Mouse (Mus musculus) heart, adult 2 months (tissue): Measurements from ENCODE around the gene F2r. TPM values are rescaled to one million over a fixed set of nuclear protein-coding genes. Genes with fewer than 3 reads are reported as not detected.

Experiments
- DNase-seq, 2 experiments: peaks; one replicate each; pipeline ENCODE4 v3.0.0; 2021
- H3K27ac ChIP-seq: fragments of 200-600 bp; 2 replicates; pipeline ENCODE4 v1.8.1; 2022
- H3K27me3 ChIP-seq: fragments of 200-500 bp; 2 replicates; pipeline ENCODE4 v1.6.1; 2012; ENCODE audit warnings: mild to moderate bottlenecking, low read length, inconsistent platforms, mixed read lengths; ENCODE audit not compliant: control insufficient read depth, insufficient read depth
- H3K36me3 ChIP-seq: fragments of 200-500 bp; 2 replicates; pipeline ENCODE4 v1.6.1; 2012; ENCODE audit warnings: low read length, inconsistent platforms; ENCODE audit not compliant: control insufficient read depth, insufficient read depth
- H3K4me1 ChIP-seq: fragments of 200-500 bp; 2 replicates; pipeline ENCODE4 v1.6.1; 2011; ENCODE audit warnings: low read length; ENCODE audit not compliant: control insufficient read depth, insufficient read depth
- H3K4me3 ChIP-seq: fragments of 200-600 bp; 2 replicates; pipeline ENCODE4 v1.8.1; 2022
- H3K79me2 ChIP-seq: fragments of 200-500 bp; replicated peaks from 2 replicates; pipeline ENCODE4 v1.6.1; 2012; ENCODE audit warnings: mild to moderate bottlenecking, inconsistent platforms, low read length, moderate library complexity, mixed read lengths; ENCODE audit not compliant: control insufficient read depth, insufficient read depth
- H3K9ac ChIP-seq: fragments of 200-500 bp; 2 replicates; pipeline ENCODE4 v1.6.1; 2012; ENCODE audit warnings: low read depth, mild to moderate bottlenecking, control low read depth, inconsistent platforms, low read length, mixed read lengths
- CTCF ChIP-seq: fragments of 200-600 bp; IDR thresholded peaks from 2 replicates; pipeline ENCODE4 v1.8.1; 2022; ENCODE audit warnings: antibody characterized with exemption, mild to moderate bottlenecking, moderate library complexity
- EP300 ChIP-seq: fragments of 200-500 bp; IDR thresholded peaks from 2 replicates; pipeline ENCODE4 v1.6.1; 2011; ENCODE audit warnings: low read depth, low read length, control low read depth; ENCODE audit not compliant: insufficient read depth
- POLR2A ChIP-seq: fragments of 200-500 bp; IDR thresholded peaks from 2 replicates; pipeline ENCODE4 v1.6.1; 2011; ENCODE audit warnings: mild to moderate bottlenecking, low read depth, low read length, control low read depth; ENCODE audit not compliant: insufficient read depth
- WGBS: fragments of 180-500 bp; shearing (Covaris S2); methylation state at CpG from one replicate; pipeline ENCODE4 v1.1.7; 2018; 5-methylcytosine and 5-hydroxymethylcytosine counted together
- intact Hi-C: fragments of 180-260 bp; cut with DNase I; formaldehyde crosslinking; loops from one replicate; pipeline ENCODE4 v1.15.1; 2025
- polyA plus RNA-seq: library from polyadenylated mRNA; depleted of rRNA; stranded (reverse); fragments of >200 nt; gene quantifications from 2 replicates; pipeline ENCODE4 v1.2.3, GENCODE M21; 2012
- total RNA-seq, 2 experiments: library from RNA; stranded (reverse); gene quantifications; 2 replicates each; pipeline ENCODE4 v1.2.3; 2021

Gene F2r
- total and polyA plus RNA-seq, 3 experiments, result 19.3 to 23.8 (median 23.6) TPM

GRCm38 (mm10) chr13:95655284-95655683 lies 37.0 kb upstream of the F2r start:
- WGBS, result 44% methylated on average over 9 of the region's 9 CpGs
- no peaks in the 10 kb centered on the region for H3K27me3 ChIP-seq
- H3K79me2 ChIP-seq, result no peaks in the 10 kb centered on the region
- no peaks in the 10 kb centered on the region for H3K36me3 ChIP-seq
- TF ChIP-seq EP300 (no peak), POLR2A (peak; percentile 20; the same call in 1 of the 2 replicates), CTCF (no peak)
- no peak for DNase-seq
- H3K4me3 ChIP-seq, result no peak overlapping the region
- peaks cover 6% of the 10 kb centered on the region for H3K4me1 ChIP-seq
- no peak overlapping the region for H3K9ac ChIP-seq
- H3K27ac ChIP-seq, result no peak overlapping the region
- intact Hi-C loops, result no loop called here

- intact Hi-C loops, result no loop called here
- TF ChIP-seq POLR2A (no peak), CTCF (no peak), EP300 (no peak)
- WGBS, result 78% methylated on average over 4 of the region's 4 CpGs
- DNase-seq, result no peak
- Histone ChIP-seq H3K27me3 (no peaks in the 10 kb centered on the region), H3K27ac (no peak overlapping the region), H3K36me3 (no peaks in the 10 kb centered on the region), H3K79me2 (no peaks in the 10 kb centered on the region), H3K9ac (no peak overlapping the region), H3K4me1 (peaks cover 1% of the 10 kb centered on the region; the same call in 1 of the 2 replicates), H3K4me3 (no peak overlapping the region)
Observed at GRCm38 (mm10) chr13:95653696-95654095, 35.4 kb upstream of the F2r start.

GRCm38 (mm10) chr13:95651870-95652668 lies 33.8 kb upstream of the F2r start:
- DNase-seq, result no peak
- Histone ChIP-seq H3K9ac (no peak overlapping the region), H3K79me2 (no peaks in the 10 kb centered on the region), H3K27ac (no peak overlapping the region), H3K27me3 (no peaks in the 10 kb centered on the region), H3K4me1 (peaks cover 1% of the 10 kb centered on the region; the same call in 1 of the 2 replicates), H3K36me3 (no peaks in the 10 kb centered on the region), H3K4me3 (no peak overlapping the region)
- TF ChIP-seq POLR2A, result no peak
- TF ChIP-seq CTCF, result no peak
- no peak for TF ChIP-seq EP300
- intact Hi-C loops, result no loop called here
- WGBS, result 56% methylated on average over 7 of the region's 7 CpGs

GRCm38 (mm10) chr13:95649941-95650340 lies 31.7 kb upstream of the F2r start:
- H3K4me3 ChIP-seq, result no peak overlapping the region
- no peak for TF ChIP-seq POLR2A
- no peak for TF ChIP-seq EP300
- TF ChIP-seq CTCF, result no peak
- intact Hi-C loops, result no loop called here
- no peak overlapping the region for H3K27ac ChIP-seq
- H3K9ac ChIP-seq, result no peak overlapping the region
- H3K27me3 ChIP-seq, result no peaks in the 10 kb centered on the region
- H3K4me1 ChIP-seq, result peaks cover 1% of the 10 kb centered on the region; the same call in 1 of the 2 replicates
- H3K36me3 ChIP-seq, result no peaks in the 10 kb centered on the region
- DNase-seq, result no peak
- WGBS, result 95% methylated on average over 3 of the region's 3 CpGs
- H3K79me2 ChIP-seq, result no peaks in the 10 kb centered on the region

GRCm38 (mm10) chr13:95647248-95647647 lies 29.0 kb upstream of the F2r start:
- H3K9ac ChIP-seq, result no peak overlapping the region
- peaks cover under 1% of the 10 kb centered on the region; the same call in 1 of the 2 replicates for H3K4me1 ChIP-seq
- 47% methylated on average over 4 of the region's 4 CpGs for WGBS
- no peaks in the 10 kb centered on the region for H3K36me3 ChIP-seq
- intact Hi-C loops, result no loop called here
- H3K4me3 ChIP-seq, result no peak overlapping the region
- H3K79me2 ChIP-seq, result no peaks in the 10 kb centered on the region
- DNase-seq, result no peak
- no peaks in the 10 kb centered on the region for H3K27me3 ChIP-seq
- TF ChIP-seq EP300 (no peak), CTCF (no peak)
- no peak overlapping the region for H3K27ac ChIP-seq

GRCm38 (mm10) chr13:95646687-95647111 lies 28.4 kb upstream of the F2r start:
- Histone ChIP-seq H3K27ac (no peak overlapping the region), H3K9ac (no peak overlapping the region), H3K79me2 (no peaks in the 10 kb centered on the region), H3K27me3 (no peaks in the 10 kb centered on the region), H3K4me1 (no peaks in the 10 kb centered on the region; the same call in 1 of the 2 replicates), H3K36me3 (no peaks in the 10 kb centered on the region), H3K4me3 (no peak overlapping the region)
- no peak for DNase-seq
- intact Hi-C loops, result no loop called here
- 38% methylated on average over 9 of the region's 9 CpGs for WGBS
- TF ChIP-seq CTCF, result no peak
